Mouse (Mus musculus) regulatory T cell (primary cell): ENCODE measurements around the gene Urb1.

Experiments used
- in situ Hi-C: fragments of 300-600 bp; cut with MboI, MseI; formaldehyde crosslinking; loops from one replicate; pipeline ENCODE4 v1.15.1; 2025; ENCODE audit warnings: high pct_unique_total_duplicates

Urb1 gene

DNA sequence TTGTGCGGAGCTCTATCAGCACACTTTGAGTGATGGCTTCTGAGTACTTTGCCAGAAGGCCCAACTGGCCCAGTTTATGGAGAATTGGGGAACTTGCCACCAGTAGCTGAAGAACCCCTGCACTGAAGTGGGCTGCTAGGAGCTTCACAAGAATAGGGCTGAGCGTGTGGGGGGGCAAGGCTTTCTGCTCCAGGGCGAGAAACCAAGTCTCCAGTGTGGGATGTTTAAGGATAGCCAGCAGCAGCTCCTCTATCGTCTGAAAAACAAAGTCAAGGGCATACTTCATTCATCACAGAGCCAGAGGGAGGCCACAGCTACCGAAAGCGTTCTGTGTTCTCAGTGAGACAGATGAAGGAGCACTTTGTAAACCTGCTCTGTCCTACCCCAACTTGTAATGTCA is 35.6 kb downstream of the Urb1 start:
- in situ Hi-C loops, result no loop called here

DNA sequence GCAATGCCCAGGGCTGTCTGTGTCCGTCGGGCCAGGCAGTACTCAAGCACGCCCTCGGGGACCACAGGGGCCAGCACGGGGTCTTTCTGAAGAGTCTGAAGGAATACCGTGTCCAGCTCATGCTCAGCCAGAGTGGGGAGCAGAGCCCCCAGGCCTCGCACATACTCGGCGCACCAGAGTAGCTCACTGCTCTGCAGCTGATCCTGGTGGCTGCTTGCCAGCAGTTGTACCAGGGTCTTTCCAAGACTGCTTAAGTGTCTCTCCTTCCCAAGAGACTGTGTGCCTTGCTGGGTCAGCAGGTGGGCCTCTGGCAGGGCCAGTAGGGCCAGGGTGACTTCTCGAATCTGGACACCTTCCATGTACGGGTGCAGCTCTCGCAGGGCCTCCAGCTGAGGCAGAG is 36.0 kb downstream of the Urb1 start:
- in situ Hi-C loops, result no loop called here

DNA sequence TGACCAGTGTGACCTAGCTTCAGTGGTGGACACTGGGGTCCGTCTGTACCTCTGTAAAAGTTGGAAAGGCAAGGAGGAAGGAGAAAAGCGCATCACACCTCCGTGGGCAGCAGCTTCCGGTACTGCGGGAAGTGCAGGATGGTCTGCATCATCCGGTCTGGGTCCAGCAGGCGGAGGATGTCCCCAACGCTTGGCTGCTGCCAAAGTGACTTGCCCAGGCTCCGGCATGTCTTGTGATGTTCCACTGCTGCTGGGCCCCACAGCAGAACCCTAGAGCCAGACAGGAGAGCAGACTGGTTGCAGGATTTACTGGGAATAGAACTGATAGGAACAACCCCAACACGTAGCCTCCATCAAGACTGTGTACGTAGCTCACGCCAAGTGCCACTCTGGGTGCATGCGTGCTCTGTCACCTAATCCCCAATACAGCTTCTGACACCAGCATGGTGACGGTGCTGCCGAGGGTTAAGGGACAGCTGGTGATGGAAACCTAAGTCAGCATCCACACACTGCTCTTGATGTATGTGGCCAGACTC is 43.2 kb downstream of the Urb1 start:
- in situ Hi-C loops, result no loop called here

DNA sequence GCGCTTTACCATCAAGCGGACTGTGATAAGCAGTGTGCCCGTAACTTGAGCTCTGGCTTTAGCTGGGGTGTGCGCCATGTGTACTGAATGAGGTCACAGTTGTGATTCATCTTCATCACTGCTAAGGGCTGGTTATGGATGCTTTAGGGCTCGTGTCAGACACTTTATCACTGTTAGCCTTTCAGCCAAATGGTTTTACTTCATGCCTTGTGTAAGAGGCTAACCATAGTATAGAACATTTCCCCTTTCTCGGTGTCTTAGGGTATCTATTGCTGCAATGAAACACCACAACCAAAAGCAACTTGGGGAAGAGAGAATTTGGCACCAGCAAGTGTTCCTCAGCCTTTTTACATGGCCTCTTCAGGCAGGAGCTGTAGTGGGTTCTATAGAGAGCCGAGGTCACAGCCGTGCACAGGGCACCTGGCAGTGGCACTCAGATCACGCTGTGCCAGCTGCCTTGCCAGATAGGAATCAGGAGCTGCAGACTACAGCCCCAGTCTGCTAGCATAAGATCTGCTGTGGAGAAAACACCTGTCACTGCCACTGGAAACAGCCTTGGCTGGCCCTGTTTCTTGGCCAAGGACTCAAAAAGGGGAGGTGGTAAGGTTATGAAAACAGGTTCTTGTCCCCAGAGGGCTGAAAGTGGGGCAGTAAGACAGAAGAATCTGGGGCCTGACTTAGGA is 44.9 kb downstream of the Urb1 start:
- in situ Hi-C loops, result no loop called here

DNA sequence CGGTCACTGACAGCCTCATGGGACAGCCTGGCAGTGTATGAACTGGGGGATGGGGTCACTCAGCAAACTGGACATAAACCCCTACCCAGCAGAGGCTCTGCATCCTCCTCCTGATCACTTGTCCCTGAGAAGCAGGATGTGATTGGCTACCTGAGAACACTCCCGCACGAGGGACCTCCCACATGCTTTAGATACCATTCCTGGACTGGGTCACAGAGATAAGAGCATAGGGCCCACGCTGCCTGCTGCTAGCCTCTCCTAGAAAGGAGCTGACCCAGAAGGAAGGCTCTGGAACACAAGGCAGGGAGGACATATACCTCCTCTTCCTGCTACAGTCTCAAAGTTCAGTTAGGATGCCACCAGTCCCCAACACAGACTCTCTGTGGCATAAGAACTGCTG is 49.7 kb downstream of the Urb1 start:
- in situ Hi-C loops, result no loop called here

DNA sequence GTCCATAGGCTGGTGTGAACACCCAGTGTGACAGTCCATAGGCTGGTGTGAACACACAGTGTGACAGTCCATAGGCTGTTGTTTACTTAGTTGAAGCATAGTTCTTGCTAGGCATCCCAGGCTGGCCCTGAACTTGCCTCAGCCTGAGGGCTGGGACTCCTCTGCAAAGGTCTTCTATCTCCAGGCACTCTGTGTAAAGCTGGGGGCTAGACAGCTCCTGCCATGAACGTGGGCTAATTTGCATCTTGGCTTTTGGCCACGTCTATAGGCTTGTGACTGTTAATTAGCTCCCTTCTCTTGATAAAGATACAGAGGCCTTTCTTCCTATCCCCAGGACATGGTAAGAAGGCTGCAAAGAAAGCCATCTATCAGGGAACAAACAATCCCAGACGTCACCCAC is 50.9 kb downstream of the Urb1 start:
- in situ Hi-C loops, result no loop called here

DNA sequence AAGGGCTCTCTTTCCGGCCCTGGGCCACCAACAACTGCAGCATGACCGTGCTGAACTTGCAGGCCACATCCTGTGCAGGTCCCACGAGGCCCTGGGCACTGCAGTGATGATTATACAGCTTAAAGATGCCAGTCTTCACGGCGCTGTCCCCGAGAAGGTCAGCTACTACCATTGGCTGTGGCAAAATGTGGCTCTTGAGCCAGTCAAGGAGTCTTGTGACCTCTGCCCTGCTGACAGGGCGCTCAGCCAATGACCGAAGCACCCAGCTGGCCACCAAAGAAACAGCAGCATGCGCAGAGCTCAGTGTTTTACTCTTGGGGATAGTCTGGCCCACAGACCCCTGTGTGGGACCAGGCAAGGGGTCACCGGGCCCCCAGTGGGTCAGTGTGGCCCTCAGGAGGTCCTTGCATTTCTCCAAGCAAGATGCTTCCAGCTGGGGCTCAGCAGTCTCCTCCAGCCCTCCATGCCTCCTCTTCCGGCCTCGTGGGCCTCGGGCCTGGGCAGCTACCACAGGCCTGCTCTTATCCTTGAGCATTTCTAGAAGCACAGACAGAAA is 56.7 kb downstream of the Urb1 start:
- in situ Hi-C loops, result no loop called here

DNA sequence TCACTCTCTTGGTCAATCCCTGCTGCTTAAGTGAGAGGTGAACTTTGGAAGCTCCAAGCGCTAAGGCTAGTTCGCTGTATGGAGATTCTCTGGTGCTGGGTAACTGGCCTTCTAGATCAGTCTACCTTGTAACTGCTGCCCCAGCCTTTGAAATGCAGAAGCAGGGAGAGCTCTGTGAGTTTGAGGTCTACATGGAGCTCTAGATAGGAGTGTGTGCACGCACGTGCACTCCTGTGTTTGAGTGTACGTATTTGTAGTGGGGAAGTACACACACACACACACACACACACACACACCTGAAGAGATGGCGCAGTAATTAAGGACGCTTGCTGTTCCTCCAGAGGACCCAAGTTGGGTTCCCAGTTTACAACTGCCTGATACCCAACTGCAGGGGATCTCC is 62.0 kb downstream of the Urb1 start:
- in situ Hi-C loops, result no loop called here

DNA sequence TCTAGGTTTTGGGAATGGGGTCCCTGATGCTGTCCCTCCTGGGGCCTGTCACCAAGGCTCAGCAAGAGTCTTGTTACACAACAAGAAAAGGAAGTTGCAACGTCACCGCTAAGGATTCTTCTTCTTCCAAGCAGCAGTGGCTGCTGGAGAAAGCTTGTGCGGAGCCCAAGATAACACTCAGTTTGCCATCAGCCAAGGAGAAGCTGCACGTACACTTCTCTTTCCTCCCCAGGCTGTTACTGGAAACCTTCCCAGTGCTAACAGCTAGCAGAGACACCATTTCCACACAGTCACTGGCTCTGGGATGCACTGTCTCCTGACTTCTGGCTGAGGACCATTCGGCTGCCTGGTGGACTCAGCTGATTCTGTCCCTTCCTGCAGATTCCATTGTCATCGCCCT is 63.1 kb downstream of the Urb1 start:
- in situ Hi-C loops, result no loop called here

DNA sequence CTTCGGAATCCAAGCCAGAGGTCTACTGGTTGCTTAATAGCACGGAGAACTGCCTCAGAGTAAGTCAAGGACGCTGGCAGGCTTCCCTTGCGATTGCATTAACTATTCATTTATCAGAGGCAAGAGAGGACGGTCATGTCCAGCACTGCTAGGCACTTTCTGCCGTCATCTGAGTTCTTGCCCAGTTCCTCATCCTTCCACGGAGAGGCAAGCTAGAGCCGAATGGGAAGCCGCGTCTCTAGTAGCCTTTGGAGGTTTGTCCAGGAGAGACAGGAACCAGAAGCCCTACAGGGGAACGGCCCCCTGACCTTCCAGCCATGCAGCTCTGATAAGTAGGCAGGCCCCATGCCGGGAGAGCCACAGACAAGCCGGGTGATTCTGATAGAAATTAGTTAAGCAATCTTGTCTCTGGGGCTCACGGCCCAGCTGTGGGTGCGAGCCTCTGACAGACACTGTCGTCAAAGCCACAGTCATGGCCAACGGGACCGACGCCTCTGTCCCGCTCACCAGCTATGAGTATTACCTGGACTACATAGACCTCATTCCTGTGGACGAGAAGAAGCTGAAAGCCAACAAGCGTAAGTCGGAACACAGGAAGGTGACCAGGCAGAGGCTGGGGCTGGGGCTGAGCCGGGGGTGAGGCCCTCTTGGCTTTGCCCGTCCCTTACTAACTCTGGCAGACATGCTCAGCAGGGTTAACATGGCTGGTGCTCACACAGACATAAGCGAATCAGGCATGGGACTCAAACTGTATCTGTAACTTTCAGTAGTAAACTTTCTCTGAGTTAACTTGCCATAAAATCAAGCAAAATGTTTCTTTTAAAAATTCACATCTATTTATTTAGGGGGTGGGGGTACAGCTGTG is 71.9 kb downstream of the Urb1 start, which contains the start of gene Mrap:
Gene Mrap (plus strand): TSS at position 116 of the 865 bp plus-strand sequence.
- in situ Hi-C loops, result no loop called here

DNA sequence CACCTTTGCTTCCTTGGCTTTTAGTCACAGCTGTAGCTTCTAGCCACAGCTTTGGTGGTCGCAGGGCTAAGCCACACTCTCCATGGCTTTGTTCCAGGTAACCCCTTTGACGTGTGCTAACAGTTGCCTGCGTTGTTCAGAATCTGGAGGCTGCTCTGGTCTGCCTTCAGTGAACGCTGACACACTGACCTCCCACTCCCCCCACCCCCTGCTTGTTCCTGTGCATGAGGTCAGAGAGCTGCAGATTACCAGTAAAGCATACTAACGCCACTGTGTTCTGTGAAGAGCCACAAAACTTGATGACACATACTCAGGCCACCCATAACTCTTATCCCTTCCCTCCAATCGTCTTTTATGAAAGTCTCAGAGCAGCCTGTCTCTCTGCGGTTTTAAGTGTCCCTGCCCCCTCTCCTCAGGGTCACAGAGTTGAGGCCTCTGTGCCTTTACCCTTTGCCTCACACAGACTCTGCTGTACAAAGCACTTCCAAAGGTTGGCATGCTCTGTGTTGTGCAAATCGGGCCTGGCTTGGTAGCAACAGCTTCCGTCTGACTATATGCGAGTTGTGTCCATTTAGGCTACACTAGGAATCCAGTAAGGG is 73.4 kb downstream of the Urb1 start:
- in situ Hi-C loops, result no loop called here

DNA sequence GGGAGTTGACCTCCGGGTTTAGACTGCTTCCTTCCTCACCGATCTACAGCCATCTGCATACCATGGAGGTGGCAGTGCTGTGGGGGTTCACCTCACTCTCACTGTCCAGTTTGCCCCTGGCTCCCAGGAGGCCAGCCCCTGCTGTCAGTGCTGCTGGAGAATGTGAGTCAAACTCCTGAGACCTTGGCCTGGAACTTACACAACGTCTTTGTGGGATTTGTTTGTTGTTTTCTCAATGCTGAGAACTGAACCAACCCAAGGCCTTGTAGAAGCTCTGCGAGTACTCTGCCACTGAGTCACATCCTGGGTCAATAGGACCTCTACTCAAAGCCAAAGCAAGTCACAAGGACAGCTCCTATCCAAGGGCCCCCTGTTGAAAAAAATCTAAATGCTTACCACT is 74.6 kb downstream of the Urb1 start:
- in situ Hi-C loops, result no loop called here

DNA sequence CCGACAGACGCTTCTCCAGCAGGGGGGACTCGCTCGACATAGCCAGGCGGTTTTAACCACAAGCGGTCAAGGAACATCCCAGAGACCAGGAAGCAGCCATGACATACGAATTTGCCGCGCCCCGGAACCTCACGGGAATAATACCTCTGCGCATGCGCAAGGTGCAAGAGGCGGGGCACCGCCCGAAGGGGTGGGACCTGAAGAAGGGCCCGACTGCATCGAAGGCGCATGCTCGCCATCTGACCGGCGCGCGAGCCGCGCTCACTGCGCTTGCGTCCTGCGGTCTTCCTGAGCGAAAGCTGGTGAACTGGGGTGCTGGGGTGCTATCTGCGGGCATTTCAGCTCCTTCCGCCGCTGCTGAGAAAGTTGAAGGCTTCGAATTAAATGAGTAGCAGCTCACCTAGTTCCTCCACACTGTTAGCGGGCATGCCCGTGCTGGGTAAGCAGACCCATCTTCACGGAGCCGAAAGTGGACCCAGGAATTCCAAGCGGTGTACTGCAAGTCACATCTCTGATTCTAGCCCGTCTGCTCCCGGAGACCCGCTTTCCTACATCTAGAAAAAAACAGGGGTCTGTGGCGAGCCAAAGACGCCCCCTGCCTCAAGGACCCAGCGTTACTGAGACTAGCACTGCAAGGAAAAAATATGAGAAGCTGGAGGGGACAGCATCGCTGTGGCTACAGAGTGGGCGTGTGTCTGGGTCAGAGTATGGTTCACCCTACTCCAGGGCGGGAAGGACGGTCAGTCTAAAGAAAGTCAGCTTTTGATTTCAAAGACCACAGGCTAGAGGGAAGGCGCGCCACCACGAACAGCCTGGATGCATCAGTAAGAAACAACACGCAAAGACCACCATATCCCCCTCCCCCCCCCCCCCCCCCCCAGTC is 82.7 kb downstream of the Urb1 start, which contains the start of gene Mis18a:
Gene Mis18a (minus strand): TSS at position 172 of the 883 bp plus-strand sequence.
- in situ Hi-C loops, result no loop called here

DNA sequence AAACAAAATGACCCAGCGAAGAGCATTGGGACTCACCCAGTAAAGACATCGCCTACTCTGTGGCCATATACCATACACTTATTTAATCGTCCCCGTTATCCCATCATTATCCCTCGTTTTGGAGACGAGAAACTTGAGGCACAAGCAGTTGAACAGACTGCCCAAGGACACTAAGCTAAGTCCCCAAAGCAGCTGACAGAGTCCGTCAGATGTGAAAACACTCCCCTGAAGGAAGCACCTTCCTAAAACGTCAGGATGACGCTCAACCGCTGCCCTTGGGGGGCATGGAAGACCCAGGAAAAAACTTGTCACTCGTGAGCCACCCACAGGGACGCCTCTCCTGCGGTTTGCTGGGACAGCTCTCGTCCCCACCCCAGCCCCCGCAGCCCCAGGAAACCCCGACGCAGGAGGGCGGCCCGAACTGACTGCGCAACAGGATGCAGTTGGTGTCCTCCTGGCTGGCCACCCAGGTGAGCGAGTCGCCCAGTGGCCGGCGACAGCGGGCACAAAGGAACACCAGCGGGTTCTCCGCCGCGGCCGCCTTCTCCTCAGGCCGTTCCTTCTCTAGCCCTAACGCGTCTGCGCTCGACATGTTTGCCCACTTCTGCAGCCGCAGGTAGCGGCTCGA is 83.5 kb downstream of the Urb1 start:
- in situ Hi-C loops, result no loop called here

DNA sequence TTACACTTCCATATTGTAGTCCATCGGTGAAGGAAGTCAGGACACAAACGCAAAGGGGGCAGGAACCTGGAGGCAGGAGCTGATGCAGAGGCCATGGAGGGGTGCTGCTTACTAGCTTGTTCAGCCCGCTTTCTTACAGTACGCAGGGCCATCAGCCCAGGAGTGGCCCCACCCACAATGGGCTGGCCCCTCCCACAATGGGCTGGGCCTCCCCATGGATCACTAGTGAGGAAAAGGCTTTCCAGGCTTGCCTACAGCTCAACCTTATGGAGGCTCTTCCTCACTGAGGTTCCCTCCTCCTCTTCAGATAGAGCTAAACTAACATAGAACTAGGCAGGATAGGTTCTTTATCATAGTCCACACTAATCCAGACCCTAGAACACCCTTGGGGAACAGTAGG is 86.2 kb downstream of the Urb1 start:
- in situ Hi-C loops, result loop anchor here (25.0 kb wide), 1 partner anchor 337 kb away; the partner anchor contains the start of gene Hunk

DNA sequence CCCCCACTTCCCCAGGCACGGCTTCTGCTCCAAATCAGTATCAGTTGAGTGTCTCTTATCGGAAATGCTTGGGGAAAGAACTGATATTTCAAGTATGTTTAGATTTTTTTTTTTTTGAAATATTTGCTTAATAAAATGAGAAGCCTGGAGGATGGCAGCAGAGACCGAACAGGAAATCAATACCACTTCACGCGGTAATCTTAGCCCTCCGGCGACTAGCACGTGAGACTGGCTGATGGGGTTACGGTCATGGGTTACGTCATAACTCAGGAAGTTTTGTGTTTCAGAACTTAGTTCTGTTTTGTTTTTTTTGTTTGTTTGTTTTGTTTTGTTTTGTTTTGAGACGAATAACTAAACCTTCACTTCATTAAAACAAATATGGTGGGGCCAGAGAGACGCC is 99.9 kb downstream of the Urb1 start:
- in situ Hi-C loops, result loop anchor here (10.0 to 25.0 kb wide), 2 partner anchors 323 to 876 kb away; partner anchors contain the start of gene Hunk

DNA sequence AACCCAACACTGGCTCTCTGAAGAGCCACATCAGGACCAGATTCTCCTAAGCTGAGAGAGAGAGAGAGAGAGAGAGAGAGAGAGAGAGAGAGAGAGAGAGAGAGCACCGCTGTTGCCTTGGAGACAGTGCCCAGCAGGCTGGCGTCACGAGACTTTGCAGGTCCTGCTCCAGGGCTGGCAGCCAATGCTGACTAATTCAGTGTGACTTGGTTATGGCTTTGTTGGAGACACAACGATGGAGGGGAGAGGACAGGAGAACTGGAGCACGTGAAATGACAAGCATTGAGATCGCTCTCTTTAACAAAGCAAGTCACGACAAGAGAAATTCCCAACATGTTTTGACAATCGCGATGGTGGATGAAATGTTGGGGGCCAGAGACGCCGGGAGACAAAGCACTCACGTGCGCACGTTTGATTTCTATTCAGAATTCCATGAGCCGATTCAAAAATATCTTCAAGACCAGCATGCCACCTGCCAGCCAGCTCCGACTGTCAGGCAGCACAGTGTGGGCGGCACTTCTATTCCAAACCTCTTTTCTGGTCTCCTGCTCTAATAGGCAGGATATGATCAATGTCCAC is 100.4 kb downstream of the Urb1 start:
- in situ Hi-C loops, result loop anchor here (10.0 to 25.0 kb wide), 2 partner anchors 322 to 875 kb away; partner anchors contain the start of gene Hunk

DNA sequence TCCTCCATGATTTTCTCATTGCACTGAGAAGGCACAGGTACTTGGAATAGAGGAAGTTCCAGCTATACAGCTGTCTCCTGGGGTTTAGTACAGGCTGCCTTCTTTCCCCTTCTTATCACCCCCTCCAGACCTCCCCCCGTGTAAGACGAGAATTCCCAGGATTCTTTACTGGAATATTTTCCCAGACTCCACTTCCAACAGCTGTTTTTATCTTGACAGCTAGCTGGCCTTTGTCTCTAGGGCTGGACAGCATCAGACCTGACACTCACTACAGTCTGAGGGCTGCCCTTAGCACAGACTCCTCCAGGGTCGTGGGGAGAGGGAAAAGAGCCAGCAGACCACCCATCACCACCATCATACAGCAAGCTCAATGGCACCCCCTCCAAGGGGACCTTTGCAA is 103.9 kb downstream of the Urb1 start:
- in situ Hi-C loops, result loop anchor here (25.0 kb wide), 1 partner anchor 319 kb away; the partner anchor contains the start of gene Hunk

DNA sequence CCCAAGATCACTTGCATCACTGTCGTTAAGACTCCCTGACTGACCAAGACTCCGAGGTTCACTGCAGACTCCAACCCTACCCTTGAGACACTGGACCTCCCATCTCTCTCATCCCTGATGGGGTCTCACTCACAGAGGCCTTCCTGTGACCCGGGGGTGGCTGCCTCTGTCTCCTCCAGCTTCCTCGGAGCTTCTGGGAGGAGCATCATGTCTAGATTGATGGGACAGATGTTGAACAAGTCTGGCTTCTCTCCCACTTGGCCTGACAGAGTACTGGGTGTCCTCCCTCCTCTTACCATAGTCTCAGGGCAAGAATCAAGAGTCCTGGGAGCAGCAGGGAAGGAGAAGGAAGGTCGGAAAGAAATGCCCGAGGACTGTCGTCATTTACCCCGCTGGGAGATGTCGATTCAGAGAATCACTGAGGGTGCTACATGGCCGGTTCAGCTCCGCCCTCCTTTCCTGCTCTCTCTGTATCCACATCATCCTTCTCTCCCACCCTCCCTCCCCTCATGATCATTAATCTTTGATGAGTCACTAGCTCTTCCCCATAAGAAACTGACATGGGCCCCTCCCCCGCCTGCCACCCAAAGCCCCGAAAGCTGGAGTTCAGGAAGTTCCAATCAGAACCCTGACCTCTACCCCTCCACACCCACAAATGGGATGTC is 105.9 kb downstream of the Urb1 start:
- in situ Hi-C loops, result loop anchor here (25.0 kb wide), 1 partner anchor 317 kb away; the partner anchor contains the start of gene Hunk
